Mouse (Mus musculus): ENCODE results near the gene Tada2b. TPM values are rescaled to one million over a fixed set of nuclear protein-coding genes. Genes with fewer than 3 reads are reported as not detected.

The Tada2b gene
- 25.4 to 29.5 TPM (median 27.8 TPM) in 4 replicates for total RNA-seq (2023; ENCODE audit: inconsistent age)

GRCm38 (mm10) chr5:36484171-36484990 is at the start of gene Tada2b, which contains the start of gene Ccdc96:
Gene Tada2b (minus strand): TSS chr5:36484285.
Gene Ccdc96 (plus strand): TSS chr5:36484588.

GRCm38 (mm10) chr5:36464709-36465661 is 19.1 kb downstream of the Tada2b start, which contains the start of gene Grpel1:
Gene Grpel1 (plus strand): TSS chr5:36464998.

Other genes with a start within 250 kb of the Tada2b start
- gene Sorcs2, start 86.1 kb downstream of the Tada2b start, total RNA-seq (2023; ENCODE audit: inconsistent age): 3.2 to 3.8 TPM (median 3.5 TPM) in 4 replicates
- gene Grpel1, start 19.3 kb downstream of the Tada2b start, total RNA-seq (2023; ENCODE audit: inconsistent age): 20.7 to 22.4 TPM (median 20.9 TPM) in 4 replicates
- 0.45 to 1.2 TPM (median 0.56 TPM) in 4 replicates for gene Ccdc96, start 303 bp upstream of the Tada2b start, total RNA-seq (2023; ENCODE audit: inconsistent age)
- 133 to 145 TPM (median 138 TPM) in 4 replicates for gene Tbc1d14, start 109.0 kb upstream of the Tada2b start, total RNA-seq (2023; ENCODE audit: inconsistent age)
- gene D5Ertd579e, start 211.7 kb upstream of the Tada2b start, total RNA-seq (2023; ENCODE audit: inconsistent age): 34.3 to 37.9 TPM (median 35.6 TPM) in 4 replicates

Measured in B cell, adult (primary cell).